Mouse (Mus musculus): ENCODE results near the gene Treh. TPM values are rescaled to one million over a fixed set of nuclear protein-coding genes. Genes with fewer than 3 reads are reported as not detected.

Gene Treh
- total and polyA plus RNA-seq, 3 experiments = not detected

DNA sequence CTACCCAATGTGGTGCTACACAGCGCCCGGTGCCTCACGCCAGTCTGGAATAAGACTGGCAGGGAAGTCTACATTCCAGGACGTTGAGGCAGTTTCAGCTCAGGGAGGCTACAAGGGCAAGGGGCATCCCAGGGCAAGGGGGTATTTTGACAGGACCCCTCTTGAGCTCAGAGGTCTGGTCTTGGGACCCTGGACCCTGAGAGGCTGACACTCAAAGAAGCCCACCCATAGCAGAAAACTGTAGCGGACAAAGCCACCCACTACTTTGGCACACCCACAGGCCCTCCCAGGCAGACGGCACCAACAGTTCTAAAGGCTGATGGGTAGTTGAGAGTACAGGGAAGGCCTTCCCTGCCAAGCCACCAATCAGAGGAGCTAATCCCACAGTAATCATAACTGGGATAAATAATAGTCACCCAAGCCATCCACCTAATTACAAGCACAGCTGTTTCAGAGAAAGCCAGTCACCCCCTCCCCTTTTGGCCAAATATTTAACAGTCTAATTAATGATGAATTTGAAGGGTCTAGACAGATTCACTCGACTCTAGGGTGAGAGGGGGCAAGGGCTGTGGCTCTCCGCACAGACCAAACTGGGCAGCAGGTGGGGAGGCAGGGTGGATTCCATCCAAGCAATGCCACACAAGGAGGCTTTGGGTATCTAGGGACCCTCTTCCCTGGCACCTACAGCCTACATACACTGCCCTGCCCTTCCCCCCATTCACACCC lies 46.8 kb downstream of the Treh start:
- H3K4me3 ChIP-seq (ENCODE audit: low read depth, low read length) = no peak overlapping the region
- no peaks in the 10 kb centered on the region for H3K9me3 ChIP-seq (replicated peaks)
- ATAC-seq (ENCODE audit: extremely low read depth, insufficient number of reproducible peaks, low FRiP score, poor library complexity, severe bottlenecking) (no peak), DNase-seq (ENCODE audit: low spot score) (no peak)
- peaks cover 80% of the 10 kb centered on the region for H3K27me3 ChIP-seq (ENCODE audit: insufficient read depth, low read length)
- peaks cover 64% of the 10 kb centered on the region for H3K4me1 ChIP-seq (ENCODE audit: insufficient read depth, low read depth, low read length)
- TF ChIP-seq CTCF (IDR thresholded peaks at IDR 0.05; ENCODE audit: low read depth, low read length) = no peak
- no peak for TF ChIP-seq GATA2 (IDR thresholded peaks at IDR 0.05; ENCODE audit: borderline replicate concordance, low read depth, low read length)
- TF ChIP-seq TAL1 (conservative IDR thresholded peaks at IDR 0.05; ENCODE audit: low read depth, low read length) = no peak
- peaks cover 7% of the 10 kb centered on the region for H3K36me3 ChIP-seq (replicated peaks)

DNA sequence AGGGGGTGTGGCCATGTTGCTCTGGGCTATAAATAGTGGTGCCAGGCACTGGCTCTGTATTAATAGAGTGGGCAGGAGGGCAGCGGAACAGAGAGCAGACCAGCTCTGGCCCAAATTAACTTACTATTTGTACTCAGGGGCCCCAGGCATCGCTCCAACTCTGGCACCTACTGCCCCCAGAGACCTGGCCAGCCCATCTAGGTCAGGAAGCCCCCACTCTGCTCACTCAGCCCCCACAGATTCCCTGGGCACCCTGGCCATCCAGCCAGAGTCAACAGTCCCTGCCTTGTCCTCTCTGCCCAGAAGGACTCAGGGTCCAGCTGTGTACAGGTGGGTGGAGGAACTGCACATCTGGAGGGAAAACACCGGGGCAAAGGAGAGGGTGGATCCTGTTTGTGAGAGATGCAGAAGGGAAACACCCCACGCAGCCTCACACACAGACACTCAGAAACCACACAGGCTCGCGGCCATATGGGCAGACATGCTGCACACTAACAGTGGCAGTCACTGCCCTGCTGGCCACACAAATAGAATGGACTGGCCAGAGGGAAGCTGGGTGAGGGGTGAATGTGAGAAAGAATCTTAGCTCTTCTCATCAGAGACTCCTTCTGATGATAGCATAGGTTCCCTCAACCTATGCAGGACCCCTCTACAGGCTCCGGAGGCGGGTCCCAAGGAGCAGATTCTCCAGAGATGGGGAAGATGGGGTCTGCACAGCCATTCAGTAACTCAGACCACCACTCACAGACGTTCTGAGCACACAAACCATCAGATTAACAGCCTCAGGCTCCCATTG lies 47.5 kb downstream of the Treh start:
- no peak for TF ChIP-seq GATA2 (IDR thresholded peaks at IDR 0.05; ENCODE audit: borderline replicate concordance, low read depth, low read length)
- no peak for TF ChIP-seq GATA1 (IDR thresholded peaks at IDR 0.05; ENCODE audit: borderline replicate concordance, low read length)
- no peak for TF ChIP-seq TAL1 (conservative IDR thresholded peaks at IDR 0.05; ENCODE audit: low read depth, low read length)
- TF ChIP-seq POLR2AphosphoS5 (IDR thresholded peaks at IDR 0.05; ENCODE audit: insufficient replicate concordance, low read depth, low read length) = no peak
- no peak for TF ChIP-seq CTCF (IDR thresholded peaks at IDR 0.05; ENCODE audit: low read depth, low read length)
- H3K4me1 ChIP-seq (ENCODE audit: insufficient read depth, low read depth, low read length) = peaks cover 64% of the 10 kb centered on the region
- ATAC-seq (ENCODE audit: extremely low read depth, insufficient number of reproducible peaks, low FRiP score, poor library complexity, severe bottlenecking) (no peak), DNase-seq (ENCODE audit: low spot score) (no peak)
- H3K36me3 ChIP-seq (replicated peaks) = peaks cover 2% of the 10 kb centered on the region
- H3K9me3 ChIP-seq (replicated peaks) = no peaks in the 10 kb centered on the region
- peak overlapping the region; percentile 68 for H3K4me3 ChIP-seq (ENCODE audit: low read depth, low read length)
- peaks cover 81% of the 10 kb centered on the region for H3K27me3 ChIP-seq (ENCODE audit: insufficient read depth, low read length)

DNA sequence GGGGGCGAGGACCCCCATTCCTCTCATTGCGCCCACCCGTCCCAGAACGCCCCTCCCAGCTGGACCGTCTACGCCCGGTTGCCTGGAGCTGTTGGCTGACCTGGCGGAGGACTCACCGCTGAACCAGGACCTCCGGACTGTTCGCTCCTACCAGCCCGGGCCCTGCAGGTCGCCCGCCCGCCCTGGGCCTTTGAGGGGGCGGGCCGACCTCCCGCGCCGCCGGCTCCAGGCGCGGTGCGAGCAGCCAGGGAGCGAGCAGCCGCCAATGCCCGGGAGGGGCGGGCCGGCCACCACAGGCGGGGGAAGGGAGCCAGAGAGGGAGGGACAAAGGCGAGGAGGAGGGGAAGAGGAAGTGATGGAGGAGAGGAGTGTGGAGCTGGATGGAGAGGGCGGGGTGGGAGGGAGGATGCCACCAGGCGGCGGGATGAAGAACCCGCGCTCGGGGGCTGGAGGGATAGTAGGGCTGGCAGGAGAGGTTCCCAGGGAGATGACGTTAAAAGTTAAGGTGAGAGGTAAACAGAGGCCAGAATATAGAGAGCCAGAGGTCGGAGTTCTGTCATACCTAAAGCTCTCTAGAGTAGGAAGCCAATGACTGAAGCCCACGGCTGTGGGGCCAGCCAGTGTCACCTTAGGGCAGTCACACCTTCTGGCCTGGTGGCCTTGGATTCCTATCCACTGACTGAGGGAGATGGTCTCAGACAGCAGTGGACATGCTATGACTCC lies 48.3 kb downstream of the Treh start:
- Histone ChIP-seq H3K4me1 (ENCODE audit: insufficient read depth, low read depth, low read length) (peaks cover 65% of the 10 kb centered on the region), H3K4me3 (ENCODE audit: low read depth, low read length) (peak overlapping the region; percentile 68), H3K27me3 (ENCODE audit: insufficient read depth, low read length) (peaks cover 79% of the 10 kb centered on the region), H3K36me3 (replicated peaks) (no peaks in the 10 kb centered on the region), H3K9me3 (replicated peaks) (no peaks in the 10 kb centered on the region)
- DNase-seq (ENCODE audit: low spot score) (peak; percentile 73), ATAC-seq (ENCODE audit: extremely low read depth, insufficient number of reproducible peaks, low FRiP score, poor library complexity, severe bottlenecking) (peak; percentile 65; the same call in 1 of the 2 replicates)
- TF ChIP-seq TAL1 (conservative IDR thresholded peaks at IDR 0.05; ENCODE audit: low read depth, low read length) = no peak
- no peak for TF ChIP-seq GATA2 (IDR thresholded peaks at IDR 0.05; ENCODE audit: borderline replicate concordance, low read depth, low read length)
- no peak for TF ChIP-seq GATA1 (IDR thresholded peaks at IDR 0.05; ENCODE audit: borderline replicate concordance, low read length)
- no peak for TF ChIP-seq POLR2AphosphoS5 (IDR thresholded peaks at IDR 0.05; ENCODE audit: insufficient replicate concordance, low read depth, low read length)
- no peak for TF ChIP-seq CTCF (IDR thresholded peaks at IDR 0.05; ENCODE audit: low read depth, low read length)

DNA sequence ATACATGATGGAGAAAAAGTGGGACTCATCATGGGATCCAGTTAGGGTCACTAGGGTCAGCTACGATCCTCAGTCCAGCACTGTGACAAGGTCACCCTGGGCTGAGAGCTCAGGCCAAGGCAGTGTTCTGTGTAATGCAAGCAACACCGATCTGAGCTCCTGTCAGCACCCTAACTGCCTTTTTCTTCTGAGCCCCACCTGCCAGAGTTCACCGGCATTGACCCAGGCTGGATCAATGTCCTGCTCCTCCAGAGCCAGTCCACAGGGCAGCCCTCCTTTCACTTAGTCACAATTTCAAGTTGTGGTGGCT lies 48.8 kb downstream of the Treh start:
- H3K36me3 ChIP-seq (replicated peaks) = no peaks in the 10 kb centered on the region
- TF ChIP-seq TAL1 (conservative IDR thresholded peaks at IDR 0.05; ENCODE audit: low read depth, low read length) (no peak), CTCF (IDR thresholded peaks at IDR 0.05; ENCODE audit: low read depth, low read length) (no peak), GATA1 (IDR thresholded peaks at IDR 0.05; ENCODE audit: borderline replicate concordance, low read length) (no peak), GATA2 (IDR thresholded peaks at IDR 0.05; ENCODE audit: borderline replicate concordance, low read depth, low read length) (no peak), POLR2AphosphoS5 (IDR thresholded peaks at IDR 0.05; ENCODE audit: insufficient replicate concordance, low read depth, low read length) (no peak)
- no peaks in the 10 kb centered on the region for H3K9me3 ChIP-seq (replicated peaks)
- peaks cover 64% of the 10 kb centered on the region for H3K4me1 ChIP-seq (ENCODE audit: insufficient read depth, low read depth, low read length)
- DNase-seq (ENCODE audit: low spot score) (no peak), ATAC-seq (ENCODE audit: extremely low read depth, insufficient number of reproducible peaks, low FRiP score, poor library complexity, severe bottlenecking) (no peak)
- peaks cover 81% of the 10 kb centered on the region for H3K27me3 ChIP-seq (ENCODE audit: insufficient read depth, low read length)
- no peak overlapping the region for H3K4me3 ChIP-seq (ENCODE audit: low read depth, low read length)

DNA sequence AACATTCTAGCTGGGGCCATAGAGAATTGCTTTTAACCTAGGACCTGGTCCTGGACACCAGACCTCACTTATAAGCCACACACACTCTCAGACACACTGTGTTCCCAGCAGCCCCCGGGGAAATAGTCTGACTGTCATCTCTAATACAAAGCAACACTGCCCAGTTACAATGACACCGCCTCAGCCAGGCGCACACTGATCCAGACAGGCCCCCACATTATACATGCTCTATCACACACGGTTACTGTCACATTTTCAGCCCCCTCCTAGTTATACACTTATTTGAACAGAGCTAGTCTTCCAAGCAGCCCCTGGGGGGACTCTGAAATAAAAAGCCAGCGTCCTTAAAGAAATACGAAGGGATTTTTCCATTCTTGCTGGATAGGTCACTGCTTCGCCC lies 49.5 kb downstream of the Treh start:
- DNase-seq (ENCODE audit: low spot score) (no peak), ATAC-seq (ENCODE audit: extremely low read depth, insufficient number of reproducible peaks, low FRiP score, poor library complexity, severe bottlenecking) (no peak)
- H3K4me3 ChIP-seq (ENCODE audit: low read depth, low read length) = no peak overlapping the region
- peaks cover 58% of the 10 kb centered on the region for H3K4me1 ChIP-seq (ENCODE audit: insufficient read depth, low read depth, low read length)
- no peaks in the 10 kb centered on the region for H3K36me3 ChIP-seq (replicated peaks)
- TF ChIP-seq GATA1 (IDR thresholded peaks at IDR 0.05; ENCODE audit: borderline replicate concordance, low read length) = no peak
- H3K9me3 ChIP-seq (replicated peaks) = no peaks in the 10 kb centered on the region
- peaks cover 88% of the 10 kb centered on the region for H3K27me3 ChIP-seq (ENCODE audit: insufficient read depth, low read length)

DNA sequence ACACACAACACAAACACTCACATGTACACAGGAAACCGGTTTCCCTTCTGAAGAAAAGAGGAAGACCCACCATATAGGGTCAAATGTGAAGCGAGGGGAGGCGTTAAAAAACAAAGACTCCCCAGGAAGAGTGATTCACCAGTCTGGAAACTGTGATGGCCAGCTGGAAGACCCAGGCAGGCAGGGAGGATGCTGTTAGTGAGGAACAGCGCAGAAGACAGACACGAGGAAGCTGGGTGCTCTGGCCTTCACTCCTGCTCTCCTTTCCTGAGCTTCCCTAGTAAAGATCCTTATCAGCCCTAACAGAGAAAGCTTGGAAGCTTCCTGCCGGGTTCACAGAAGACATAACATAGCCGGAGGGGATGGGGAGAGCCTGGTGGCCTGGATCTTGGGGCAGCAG lies 50.0 kb downstream of the Treh start:
- no peak for DNase-seq (ENCODE audit: low spot score)
- peaks cover 54% of the 10 kb centered on the region for H3K4me1 ChIP-seq (ENCODE audit: insufficient read depth, low read depth, low read length)
- no peaks in the 10 kb centered on the region for H3K36me3 ChIP-seq (replicated peaks)
- TF ChIP-seq GATA2 (IDR thresholded peaks at IDR 0.05; ENCODE audit: borderline replicate concordance, low read depth, low read length) (no peak), POLR2AphosphoS5 (IDR thresholded peaks at IDR 0.05; ENCODE audit: insufficient replicate concordance, low read depth, low read length) (no peak)
- no peak overlapping the region for H3K4me3 ChIP-seq (ENCODE audit: low read depth, low read length)
- H3K9me3 ChIP-seq (replicated peaks) = no peaks in the 10 kb centered on the region
- no peak for ATAC-seq (ENCODE audit: extremely low read depth, insufficient number of reproducible peaks, low FRiP score, poor library complexity, severe bottlenecking)
- peaks cover 88% of the 10 kb centered on the region for H3K27me3 ChIP-seq (ENCODE audit: insufficient read depth, low read length)

All from G1E (cell line).